8 mouse cellular contexts compared by ENCODE assay signal in genomic region chr3:88148776-88149509, GRCm38 (mm10). TPM values are rescaled to one million over a fixed set of nuclear protein-coding genes. Genes with fewer than 3 reads are reported as not detected.
DNase-seq lines count a peak whose midpoint lies in the region; ATAC-seq and TF ChIP-seq lines count a peak whose summit lies in the region.

No protein-coding gene starts in this region.

- TF ChIP-seq CTCF in heart, adult 2 months (IDR thresholded peaks at IDR 0.05) = no peak

- no peak overlapping the region for H3K4me3 ChIP-seq in neural tube, embryonic 11.5 days (ENCODE audit: low read depth, low read length)
- peak overlapping the region; percentile 41 for H3K4me3 ChIP-seq in heart, adult 2 months

- WGBS in neural tube, embryonic 11.5 days = 69% methylated on average over 4 of the region's 4 CpGs
- 13% methylated on average over 4 of the region's 4 CpGs for WGBS in heart, adult 2 months

- no peak for DNase-seq in neural tube, embryonic 11.5 days (ENCODE audit: low spot score)
- DNase-seq in neural tube, embryonic 10.5 days (ENCODE audit: extremely low spot score, low spot score) = no peak
- DNase-seq in cerebellum, adult 18-20 months = peak; percentile 52 to 65
- peak; percentile 77 to 78 for DNase-seq in heart, adult 2 months
- peak; percentile 59 for DNase-seq in kidney, adult 18-20 months
- DNase-seq in lung, postnatal 36 days = peak; percentile 48
- DNase-seq in T-cell, adult 2 months (ENCODE audit: low spot score) = no peak
- no peak for DNase-seq in thymus, adult 18-20 months

- peaks cover 16% of the 10 kb centered on the region for H3K79me2 ChIP-seq in heart, adult 2 months (replicated peaks; ENCODE audit: control insufficient read depth, insufficient read depth, low read length)

- intact Hi-C loops in heart, adult 2 months (cut with DNase I) = no loop called here

- TF ChIP-seq POLR2A in heart, adult 2 months (IDR thresholded peaks at IDR 0.05; ENCODE audit: insufficient read depth, low read depth, low read length) = no peak

- H3K9me3 ChIP-seq in neural tube, embryonic 11.5 days (ENCODE audit: control insufficient read depth, low read length) = no peaks in the 10 kb centered on the region

- peak; percentile 63; the same call in 1 of the 2 replicates for TF ChIP-seq EP300 in heart, adult 2 months (IDR thresholded peaks at IDR 0.05; ENCODE audit: insufficient read depth, low read depth, low read length)

- H3K9ac ChIP-seq in neural tube, embryonic 11.5 days (ENCODE audit: low read length) = peak overlapping the region; percentile 29; the same call in 1 of the 2 replicates
- H3K9ac ChIP-seq in heart, adult 2 months (ENCODE audit: low read depth, low read length) = peak overlapping the region; percentile 66

- no peak overlapping the region for H3K4me2 ChIP-seq in neural tube, embryonic 11.5 days (ENCODE audit: low read depth)

- peaks cover 65% of the 10 kb centered on the region for H3K4me1 ChIP-seq in neural tube, embryonic 11.5 days (ENCODE audit: control insufficient read depth, insufficient read depth, low read length)
- H3K4me1 ChIP-seq in heart, adult 2 months (ENCODE audit: control insufficient read depth, insufficient read depth, low read length) = peaks cover 71% of the 10 kb centered on the region

- H3K27me3 ChIP-seq in neural tube, embryonic 11.5 days (ENCODE audit: control insufficient read depth, insufficient read depth, low read length) = no peaks in the 10 kb centered on the region
- H3K27me3 ChIP-seq in heart, adult 2 months (ENCODE audit: control insufficient read depth, insufficient read depth, low read length) = no peaks in the 10 kb centered on the region

- no peak overlapping the region for H3K27ac ChIP-seq in neural tube, embryonic 11.5 days (ENCODE audit: low read depth, low read length)
- peak overlapping the region; percentile 99 for H3K27ac ChIP-seq in heart, adult 2 months

- no peak for ATAC-seq in neural tube, embryonic 11.5 days (ENCODE audit: insufficient read depth, low FRiP score, low TSS enrichment)

- no peaks in the 10 kb centered on the region for H3K36me3 ChIP-seq in neural tube, embryonic 11.5 days (ENCODE audit: control insufficient read depth, insufficient read depth, low read length)
- peaks cover 21% of the 10 kb centered on the region for H3K36me3 ChIP-seq in heart, adult 2 months (ENCODE audit: control insufficient read depth, insufficient read depth, low read length)

RNA-seq across cellular contexts. Expression of gene Mef2d, which starts 6.8 kb away (rescaled TPM):
- 16.6 and 18.1 TPM in 2 replicates for polyA plus RNA-seq in neural tube, embryonic 11.5 days (2014; fragmentation: Nextera tagmentation; extraction: Ambion mirVana)
- 100 to 1,000 TPM; 118 to 129 TPM for total RNA-seq in heart, adult 2 months (2021)
- polyA plus RNA-seq in heart, adult 2 months (2012; rRNA removed) = 119 and 122 TPM in 2 replicates

Comparison
In these comparisons a context has a peak if more than half of its experiments do, and no peak if none do; other contexts are left out.
1. DNase-seq: peak in cerebellum, adult 18-20 months (2 of 2), heart, adult 2 months (2 of 2), kidney, adult 18-20 months (single experiment) and lung, postnatal 36 days (single experiment); none in neural tube, embryonic 11.5 days (single experiment), neural tube, embryonic 10.5 days (single experiment), T-cell, adult 2 months (single experiment) and thymus, adult 18-20 months (0 of 2).